ENCODE assay signal across 8 mouse cellular contexts in the genomic region with DNA sequence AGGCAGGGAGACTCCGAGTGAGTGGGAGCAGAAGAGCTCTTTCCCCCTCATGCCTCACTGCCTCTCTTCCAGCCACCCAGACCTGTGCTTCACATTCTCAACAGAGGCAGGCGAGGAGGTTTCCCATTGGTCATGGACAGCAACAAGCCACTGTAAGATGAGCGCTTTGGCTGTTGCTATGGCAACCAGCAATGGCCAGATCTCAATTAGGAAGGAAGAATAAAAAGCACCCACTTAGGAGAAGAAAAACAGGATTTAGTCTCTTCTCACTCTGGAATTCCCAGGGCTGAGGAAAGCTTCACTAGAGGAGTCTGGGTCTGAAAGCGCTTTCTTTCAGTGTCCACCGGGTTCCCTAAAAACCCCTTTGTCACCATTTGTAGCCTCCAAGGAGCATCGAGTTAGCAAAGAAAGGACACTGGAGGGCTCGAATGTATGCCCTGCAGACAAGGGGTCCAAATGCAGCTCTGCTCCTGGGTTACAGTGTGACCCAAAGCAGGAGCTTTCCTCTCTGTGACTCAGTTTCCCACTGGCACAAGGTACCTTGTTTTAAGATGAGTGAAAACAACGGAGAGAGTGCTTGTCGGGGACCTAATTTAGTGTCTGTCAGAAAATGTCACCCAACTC. TPM values are rescaled to one million over a fixed set of nuclear protein-coding genes. Genes with fewer than 3 reads are reported as not detected.
DNase-seq lines count a peak whose midpoint lies in the region; ATAC-seq lines count a peak whose summit lies in the region.
"Had no signal": no experiment of that assay in that cellular context is flagged by ENCODE, and none has a peak within 500 bp of the region (broad histone marks: within the 10 kb centered on the region; RNA-seq: fewer than 3 reads in every experiment).

No protein-coding gene starts in this region.

- H3K27me3 ChIP-seq in hindbrain, embryonic 12.5 days = no peaks in the 10 kb centered on the region
- no peaks in the 10 kb centered on the region for H3K27me3 ChIP-seq in limb, embryonic 13.5 days
- H3K27me3 ChIP-seq in stomach, embryonic 14.5 days (ENCODE audit: control insufficient read depth, insufficient read depth, low read length) = no peaks in the 10 kb centered on the region

- peak overlapping the region; percentile 39; the same call in 1 of the 2 replicates for H3K9ac ChIP-seq in hindbrain, embryonic 12.5 days
- peak overlapping the region; percentile 15; the same call in 1 of the 2 replicates for H3K9ac ChIP-seq in limb, embryonic 13.5 days
- H3K9ac ChIP-seq in stomach, embryonic 14.5 days (replicated peaks; ENCODE audit: low read depth, low read length) = no peak overlapping the region

- peaks cover 30% of the 10 kb centered on the region for H3K4me1 ChIP-seq in hindbrain, embryonic 12.5 days
- peaks cover 21% of the 10 kb centered on the region for H3K4me1 ChIP-seq in limb, embryonic 13.5 days
- H3K4me1 ChIP-seq in stomach, embryonic 14.5 days (ENCODE audit: control insufficient read depth, insufficient read depth, low read length) = peaks cover 6% of the 10 kb centered on the region; the same call in 1 of the 2 replicates

- peaks cover 19% of the 10 kb centered on the region; the same call in 1 of the 2 replicates for H3K36me3 ChIP-seq in hindbrain, embryonic 12.5 days
- no peaks in the 10 kb centered on the region for H3K36me3 ChIP-seq in limb, embryonic 13.5 days
- no peaks in the 10 kb centered on the region; the same call in 1 of the 2 replicates for H3K36me3 ChIP-seq in stomach, embryonic 14.5 days (ENCODE audit: control insufficient read depth, insufficient read depth, low read length)

- ATAC-seq in hindbrain, embryonic 12.5 days (ENCODE audit: low FRiP score) = peak; percentile 92
- peak; percentile 91 for ATAC-seq in limb, embryonic 13.5 days (ENCODE audit: low FRiP score, low read depth)
- ATAC-seq in stomach, embryonic 14.5 days (ENCODE audit: insufficient number of reproducible peaks, insufficient read depth, low FRiP score, low read depth) = peak; percentile 59; the same call in 1 of the 2 replicates

- peak; percentile 74 for DNase-seq in Muller cell, postnatal 12 days (ENCODE audit: inconsistent ontology term)
- peak; percentile 95 for DNase-seq in embryo, embryonic 10 days (ENCODE audit: low spot score)
- DNase-seq in heart, postnatal 36 days = no peak
- no peak for DNase-seq in heart, adult 8-10 months (ENCODE audit: low spot score)

- H3K4me3 ChIP-seq in hindbrain, embryonic 12.5 days = no peak overlapping the region
- no peak overlapping the region for H3K4me3 ChIP-seq in limb, embryonic 13.5 days
- no peak overlapping the region for H3K4me3 ChIP-seq in stomach, embryonic 14.5 days (ENCODE audit: low read depth, low read length)

- intact Hi-C loops in heart, postnatal 36 days (cut with DNase I) = loop anchor here (10.0 kb wide), 1 partner anchor 1020 kb away; no protein-coding TSS in a partner anchor

- H3K4me2 ChIP-seq in hindbrain, embryonic 12.5 days (replicated peaks) = peak overlapping the region; percentile 32
- peak overlapping the region; percentile 46 for H3K4me2 ChIP-seq in limb, embryonic 13.5 days (replicated peaks)
- no peak overlapping the region for H3K4me2 ChIP-seq in stomach, embryonic 14.5 days (replicated peaks; ENCODE audit: low read depth, low read length)

- H3K9me3 ChIP-seq in hindbrain, embryonic 12.5 days (replicated peaks) = no peaks in the 10 kb centered on the region
- no peaks in the 10 kb centered on the region for H3K9me3 ChIP-seq in limb, embryonic 13.5 days
- no peaks in the 10 kb centered on the region for H3K9me3 ChIP-seq in stomach, embryonic 14.5 days (ENCODE audit: control insufficient read depth, low read depth, low read length)

- peak overlapping the region; percentile 93 for H3K27ac ChIP-seq in hindbrain, embryonic 12.5 days
- H3K27ac ChIP-seq in limb, embryonic 13.5 days = peak overlapping the region; percentile 56; the same call in 1 of the 2 replicates
- no peak overlapping the region for H3K27ac ChIP-seq in stomach, embryonic 14.5 days (ENCODE audit: low read length)
- H3K27ac ChIP-seq: macrophage had no signal

- 15% methylated on average over 9 of the region's 9 CpGs for WGBS in hindbrain, embryonic 12.5 days
- WGBS in limb, embryonic 13.5 days = 27% methylated on average over 9 of the region's 9 CpGs
- WGBS in stomach, embryonic 14.5 days = 38% methylated on average over 9 of the region's 9 CpGs

RNA-seq across cellular contexts. Expression of a gene that starts 30.8 kb away (rescaled TPM):
- polyA plus RNA-seq in hindbrain, embryonic 12.5 days (2016; fragmentation: Nextera tagmentation; extraction: Ambion mirVana) = 78.5 and 79.4 TPM in 2 replicates
- 88.4 and 90.7 TPM in 2 replicates for polyA plus RNA-seq in limb, embryonic 13.5 days (2015; fragmentation: Nextera tagmentation; extraction: Ambion mirVana)
- 79.2 and 84.8 TPM in 2 replicates for polyA plus RNA-seq in stomach, embryonic 14.5 days (2014; fragmentation: Nextera tagmentation; extraction: Ambion mirVana)
- 10 to 100 TPM; 34.8 to 34.9 TPM for total RNA-seq in heart, postnatal 36 days (2021)
- 10 to 100 TPM; 33.6 to 36.4 (median 35.1) TPM for total RNA-seq in heart, adult 8-10 months (2022)

Comparison
In these comparisons a context has a peak if more than half of its experiments do, and no peak if none do; other contexts are left out.
1. DNase-seq: peak in Muller cell, postnatal 12 days (single experiment) and embryo, embryonic 10 days (single experiment); none in heart, postnatal 36 days (0 of 2) and heart, adult 8-10 months (single experiment).
2. Peak in every context shown above with its lines, with median percentiles within 50 percentile points of each other: ATAC-seq.